Mouse (Mus musculus): ENCODE data around the gene Zp3r. TPM values are rescaled to one million over a fixed set of nuclear protein-coding genes. Genes with fewer than 3 reads are reported as not detected.
"Not testable (repeated sequence)": the region's sequence is repeated elsewhere in the genome, so short reads cannot be mapped to it uniquely, and the experiment has no call there.

Gene Zp3r
- total RNA-seq (2015), result not detected in 2 replicates
- not detected in 2 replicates for total RNA-seq (2017)

DNA sequence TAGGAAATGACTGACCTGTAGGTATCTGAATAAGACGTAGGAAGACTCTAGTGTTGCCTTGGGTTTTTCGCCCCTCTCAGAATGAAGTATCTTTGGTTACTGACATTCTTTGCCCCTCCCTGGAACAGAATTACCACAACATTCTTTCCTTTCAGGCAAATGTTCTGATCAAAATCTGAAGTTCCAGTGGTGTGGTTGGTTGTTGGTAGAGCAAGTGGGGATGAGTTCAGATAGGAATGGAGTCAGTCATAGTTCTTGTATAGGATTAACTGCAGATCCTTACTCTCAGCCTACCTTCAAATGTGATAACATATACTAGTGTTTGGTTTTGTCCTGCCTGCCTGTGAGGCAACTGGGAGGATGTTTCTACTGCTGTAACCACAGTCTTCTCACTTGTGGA lies at the start of gene Zp3r:
Zp3r (minus strand) TSS at position 101 of the 400 bp plus-strand sequence.
- no peak for ATAC-seq (replicated peaks; ENCODE audit: poor library complexity)

- ATAC-seq (replicated peaks; ENCODE audit: poor library complexity), result no peak
These were observed 49.1 kb upstream of the Zp3r start for GRCm38 (mm10) chr1:130678551-130678950.

DNA sequence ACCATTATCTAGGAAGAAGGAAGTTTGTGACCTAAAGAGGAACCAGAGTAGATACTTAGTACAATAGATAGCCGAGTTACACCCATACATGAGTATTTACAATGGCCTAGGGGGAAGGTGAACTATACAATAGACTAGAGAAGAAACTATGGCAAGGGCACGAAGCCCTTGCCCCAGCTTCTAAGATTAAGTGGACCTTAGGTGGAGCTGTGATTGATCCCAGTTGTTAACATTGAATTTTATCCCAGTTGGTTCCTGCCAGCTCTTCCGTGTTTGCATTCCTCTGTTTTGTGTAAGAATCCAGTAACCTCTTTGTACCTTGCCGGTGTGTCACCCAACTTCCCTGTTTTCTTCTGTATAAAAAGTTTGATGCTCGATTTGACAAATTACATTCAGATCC lies 34.2 kb upstream of the Zp3r start:
- ATAC-seq (replicated peaks; ENCODE audit: poor library complexity), result not testable (repeated sequence)

GRCm38 (mm10) chr1:130661454-130661853 lies 32.0 kb upstream of the Zp3r start, which contains the start of gene C4bp:
TSS of gene C4bp (minus strand) at chr1:130661632.
- no peak for ATAC-seq (replicated peaks; ENCODE audit: poor library complexity)

DNA sequence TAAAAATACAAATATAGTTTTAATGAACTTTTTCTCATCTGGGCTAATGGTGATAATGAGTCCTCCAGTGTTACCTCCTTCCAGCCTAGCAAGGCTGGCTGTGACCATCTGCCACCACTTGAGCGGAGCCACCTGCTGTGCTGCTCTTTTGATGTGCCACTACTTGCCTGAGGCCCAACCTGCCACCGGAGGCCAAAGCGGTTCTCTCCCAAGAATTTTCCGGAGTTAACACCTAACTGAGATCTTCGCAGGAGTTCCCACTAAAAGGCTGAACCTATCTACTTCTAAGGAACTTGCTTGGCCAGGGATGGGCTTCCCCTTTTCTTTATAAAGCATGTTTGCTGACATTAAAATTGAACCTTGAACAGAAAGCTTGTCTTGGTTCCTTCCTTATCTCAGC lies 30.2 kb upstream of the Zp3r start:
- not testable (repeated sequence) for ATAC-seq (replicated peaks; ENCODE audit: poor library complexity)

DNA sequence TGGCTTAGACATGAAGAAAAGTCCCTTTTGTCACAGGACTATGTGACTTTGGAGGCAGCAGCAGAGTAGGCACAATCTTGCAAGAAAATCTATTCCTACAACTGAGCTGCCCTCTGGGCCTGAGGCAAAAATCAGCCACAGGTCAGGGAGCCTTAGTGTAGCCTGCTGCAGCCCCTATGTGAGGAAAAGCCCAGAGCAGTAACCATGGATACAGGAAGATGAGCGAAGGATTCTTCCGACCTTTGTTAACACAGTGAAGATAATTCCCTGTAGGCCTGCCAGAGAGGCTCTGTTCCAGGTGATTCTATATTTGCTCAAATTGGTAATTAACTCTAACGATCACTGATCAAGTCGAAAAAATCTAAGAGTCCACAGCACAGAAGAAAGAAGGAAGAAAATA lies 14.7 kb upstream of the Zp3r start:
- ATAC-seq (replicated peaks; ENCODE audit: poor library complexity), result no peak

GRCm38 (mm10) chr1:130640967-130641366 lies 11.5 kb upstream of the Zp3r start:
- no peak for ATAC-seq (replicated peaks; ENCODE audit: poor library complexity)

DNA sequence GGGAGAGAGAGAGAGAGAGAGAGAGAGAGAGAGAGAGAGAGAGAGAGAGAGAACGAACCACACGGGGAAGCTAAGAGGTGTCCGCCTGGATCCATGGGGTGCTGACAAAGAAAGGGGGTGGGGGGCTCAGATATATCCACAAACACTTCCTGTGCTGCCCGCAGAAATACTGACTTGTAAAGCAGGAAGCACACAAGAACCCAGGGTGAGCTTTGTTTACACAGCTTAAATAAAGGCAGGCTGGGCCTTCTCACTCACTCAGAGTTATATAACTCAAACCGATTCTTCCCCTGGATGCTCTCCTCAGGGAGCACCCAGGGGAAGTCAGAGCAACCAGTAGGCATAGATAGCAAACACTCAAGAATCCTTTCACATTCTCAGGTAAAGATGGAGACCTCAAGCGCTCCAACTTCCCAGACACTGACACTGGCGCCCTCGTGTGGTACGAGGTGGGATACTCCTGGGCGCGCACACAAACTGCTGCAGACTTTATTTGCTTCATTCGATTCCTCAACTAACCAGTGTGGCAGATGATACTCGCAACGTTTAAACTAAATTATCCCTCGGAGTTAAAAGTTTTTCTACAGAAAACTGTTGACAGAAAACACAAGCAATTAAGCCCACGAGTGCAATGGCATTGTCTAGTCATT lies 4.5 kb upstream of the Zp3r start:
- peak; percentile 99 for ATAC-seq (replicated peaks; ENCODE audit: poor library complexity)

- ATAC-seq (replicated peaks; ENCODE audit: poor library complexity), result no peak
These were observed 3.9 kb upstream of the Zp3r start for GRCm38 (mm10) chr1:130633316-130633715.

- ATAC-seq (replicated peaks; ENCODE audit: poor library complexity), result no peak
These were observed 33.1 kb downstream of the Zp3r start for GRCm38 (mm10) chr1:130596291-130596690.

DNA sequence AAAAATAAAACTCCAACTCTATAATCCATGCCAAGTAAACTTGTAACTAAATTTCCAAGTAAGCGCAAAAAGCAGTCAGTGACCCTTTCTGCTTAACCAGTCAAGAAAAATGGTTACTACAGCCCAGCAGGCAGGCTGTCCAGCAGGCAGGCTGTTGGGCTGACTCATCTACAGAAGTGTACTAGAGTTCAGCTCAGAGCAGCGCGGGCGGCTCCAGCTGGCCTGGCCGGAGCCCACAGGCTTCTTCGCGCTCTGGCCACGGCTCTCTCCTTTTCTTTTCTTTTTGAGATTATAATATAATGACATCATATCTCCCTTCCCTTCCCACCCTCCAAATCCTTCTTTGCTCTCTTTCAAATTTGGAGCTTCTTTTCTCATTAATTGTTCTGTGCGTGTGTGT lies 40.8 kb downstream of the Zp3r start:
- ATAC-seq (replicated peaks; ENCODE audit: poor library complexity), result no peak

DNA sequence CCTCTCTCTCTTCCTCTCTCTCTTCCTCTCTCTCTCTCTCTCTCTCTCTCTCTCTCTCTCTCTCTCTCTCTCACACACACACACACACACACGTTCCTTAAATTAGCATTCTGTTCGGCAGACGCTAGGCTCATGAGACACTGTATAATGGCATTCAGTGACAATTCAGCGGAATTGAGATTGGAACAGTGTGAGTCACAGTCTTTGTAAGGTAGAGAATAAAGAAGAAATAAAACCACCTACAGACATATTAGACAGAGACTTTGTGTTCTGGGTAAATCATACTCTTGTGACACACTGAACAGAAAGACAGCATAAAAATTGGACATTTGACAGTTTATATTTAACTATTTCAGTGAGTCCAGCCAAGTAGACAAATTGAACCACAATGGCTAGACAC lies 53.0 kb downstream of the Zp3r start:
- ATAC-seq (replicated peaks; ENCODE audit: poor library complexity), result no peak

DNA sequence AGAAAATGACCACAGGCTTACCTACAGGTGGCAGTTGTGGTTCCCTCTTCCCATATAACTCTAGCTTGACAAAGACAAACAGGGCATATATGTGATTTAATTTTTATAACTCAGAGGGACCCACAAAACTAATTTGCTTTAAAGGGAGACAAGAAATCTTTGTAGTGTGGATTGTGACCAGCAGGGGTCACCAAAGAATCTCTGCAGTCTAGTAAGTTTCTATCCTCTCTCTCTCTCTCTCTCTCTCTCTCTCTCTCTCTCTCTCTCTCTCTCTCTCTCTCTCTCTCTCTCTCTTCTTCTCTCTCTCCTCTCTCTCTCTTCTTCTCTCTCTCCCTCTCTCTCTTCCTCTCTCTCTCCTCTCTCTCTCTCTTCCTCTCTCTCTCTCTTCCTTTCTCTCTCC lies 53.5 kb downstream of the Zp3r start:
- peak; percentile 65 for ATAC-seq (replicated peaks; ENCODE audit: poor library complexity)

GRCm38 (mm10) chr1:130551407-130552249 lies 77.8 kb downstream of the Zp3r start:
- ATAC-seq (replicated peaks; ENCODE audit: poor library complexity), result peak; percentile 56

- peak; percentile 40 for ATAC-seq (replicated peaks; ENCODE audit: poor library complexity)
These were observed 78.9 kb downstream of the Zp3r start for GRCm38 (mm10) chr1:130550242-130551167.

DNA sequence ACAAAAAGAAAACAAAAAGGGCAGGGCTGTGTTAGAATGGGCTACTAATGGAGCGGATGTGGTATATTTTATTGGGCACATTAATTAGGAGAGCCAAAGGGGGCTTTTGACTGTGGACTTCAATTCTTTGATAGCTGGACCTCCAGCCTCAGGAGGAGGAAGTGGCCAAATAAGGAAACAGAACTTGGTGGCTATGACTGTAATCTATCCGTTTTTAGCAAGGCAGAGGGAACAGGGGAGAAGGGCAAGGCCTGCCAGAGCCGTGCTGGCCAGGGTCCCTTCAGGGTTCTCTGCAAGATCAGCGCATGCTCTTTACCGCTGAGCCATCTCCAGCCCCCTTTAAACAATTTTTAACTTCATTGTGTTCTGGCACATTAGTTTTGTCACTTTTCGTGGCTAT lies 79.7 kb downstream of the Zp3r start:
- ATAC-seq (replicated peaks; ENCODE audit: poor library complexity), result peak; percentile 22; the same call in 1 of the 2 replicates

DNA sequence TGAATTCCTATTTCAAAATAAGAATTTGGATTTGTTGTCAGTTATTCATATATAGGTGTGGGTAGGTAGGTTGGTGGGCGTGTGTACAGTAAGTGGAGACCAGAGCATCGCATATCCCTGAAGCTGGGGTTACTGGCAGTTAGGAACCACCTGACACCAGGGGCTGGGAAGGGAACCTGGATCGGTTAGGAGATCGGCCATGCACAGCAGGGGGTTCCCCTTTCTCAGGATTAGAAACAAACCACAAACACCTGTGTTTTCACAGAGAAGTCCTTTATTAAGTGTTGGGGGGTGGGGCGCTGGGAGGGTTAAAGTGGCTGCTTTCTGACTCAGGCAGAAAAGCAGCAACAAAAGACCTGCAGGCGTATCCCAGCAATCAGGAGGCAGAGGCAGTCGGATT lies 80.3 kb downstream of the Zp3r start:
- peak; percentile 30 for ATAC-seq (replicated peaks; ENCODE audit: poor library complexity)

DNA sequence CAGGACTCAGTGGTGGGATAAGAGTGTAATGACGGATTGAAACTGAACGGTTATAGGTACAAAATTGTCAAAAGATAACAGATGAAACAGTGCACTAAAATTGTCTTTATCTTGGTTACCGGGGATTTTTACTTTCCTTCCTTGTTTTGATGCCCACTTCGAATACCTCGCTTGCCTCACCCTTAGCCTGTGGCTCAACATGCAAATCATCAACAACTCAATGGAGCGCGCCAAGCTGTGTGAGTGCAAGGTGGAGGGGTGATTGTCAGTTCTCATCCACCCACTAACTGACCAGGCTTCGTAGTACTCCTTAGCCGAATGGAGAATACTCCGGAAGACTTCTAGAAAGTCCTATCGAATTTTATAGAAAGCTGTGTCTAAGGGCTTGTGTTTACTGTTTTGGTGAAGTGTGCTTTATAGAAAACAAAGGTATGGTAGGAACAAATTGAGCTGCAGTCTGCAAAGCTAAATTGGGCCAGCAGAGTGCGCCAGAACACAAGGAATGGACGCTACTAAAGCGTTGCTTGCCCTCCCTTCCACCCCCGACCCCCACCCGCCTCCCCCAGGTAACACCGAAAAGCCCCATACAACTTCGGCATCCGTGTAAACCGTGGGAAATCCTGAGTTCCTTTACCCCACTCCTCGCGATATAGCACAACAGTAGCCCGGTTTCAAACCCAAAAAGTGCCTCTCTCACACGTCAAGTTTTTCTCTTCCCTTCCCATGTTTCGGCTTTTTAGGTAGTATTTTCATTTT lies 81.6 kb downstream of the Zp3r start:
- peak; percentile 81 for ATAC-seq (replicated peaks; ENCODE audit: poor library complexity)
